Mouse (Mus musculus) neural tube, embryonic 10.5 days (tissue): ENCODE measurements around the gene 1700113H08Rik.

Experiments used
- DNase-seq: peaks from one replicate; pipeline ENCODE4 v3.0.0-alpha.2; 2017; ENCODE audit warnings: low spot score; ENCODE audit errors: extremely low spot score

1700113H08Rik gene

GRCm38 (mm10) chr10:87058926-87059325, 1.1 kb downstream of the 1700113H08Rik start:
- DNase-seq = no peak

- DNase-seq = no peak
Measured at GRCm38 (mm10) chr10:87059447-87059846, 1.6 kb downstream of the 1700113H08Rik start.

GRCm38 (mm10) chr10:87084236-87084635, 26.4 kb downstream of the 1700113H08Rik start:
- peak; percentile 7 for DNase-seq

- no peak for DNase-seq
Measured at GRCm38 (mm10) chr10:87087646-87088045, 29.8 kb downstream of the 1700113H08Rik start.

GRCm38 (mm10) chr10:87094249-87094648, 36.4 kb downstream of the 1700113H08Rik start:
- DNase-seq = no peak

GRCm38 (mm10) chr10:87098722-87099121, 40.9 kb downstream of the 1700113H08Rik start:
- DNase-seq = no peak

GRCm38 (mm10) chr10:87100668-87101067, 42.8 kb downstream of the 1700113H08Rik start:
- no peak for DNase-seq

GRCm38 (mm10) chr10:87101265-87101950, 43.6 kb downstream of the 1700113H08Rik start:
- DNase-seq = peak; percentile 60

- no peak for DNase-seq
Measured at GRCm38 (mm10) chr10:87101951-87102320, 44.1 kb downstream of the 1700113H08Rik start.

- no peak for DNase-seq
Measured at GRCm38 (mm10) chr10:87102455-87102854, 44.6 kb downstream of the 1700113H08Rik start.

GRCm38 (mm10) chr10:87103286-87103685, 45.4 kb downstream of the 1700113H08Rik start:
- DNase-seq = no peak

GRCm38 (mm10) chr10:87107565-87108297, 49.9 kb downstream of the 1700113H08Rik start:
- no peak for DNase-seq

- no peak for DNase-seq
Measured at GRCm38 (mm10) chr10:87108333-87108732, 50.5 kb downstream of the 1700113H08Rik start.

- no peak for DNase-seq
Measured at GRCm38 (mm10) chr10:87109038-87109771, 51.4 kb downstream of the 1700113H08Rik start.

- no peak for DNase-seq
Measured at GRCm38 (mm10) chr10:87110909-87111308, 53.1 kb downstream of the 1700113H08Rik start.

- DNase-seq = no peak
Measured at GRCm38 (mm10) chr10:87125094-87125493, 67.2 kb downstream of the 1700113H08Rik start.

- DNase-seq = no peak
Measured at GRCm38 (mm10) chr10:87126186-87126824, 68.5 kb downstream of the 1700113H08Rik start.

GRCm38 (mm10) chr10:87151050-87151449, 93.2 kb downstream of the 1700113H08Rik start:
- no peak for DNase-seq

- DNase-seq = no peak
Measured at GRCm38 (mm10) chr10:87153731-87154505, 96.1 kb downstream of the 1700113H08Rik start.

- DNase-seq = no peak
Measured at GRCm38 (mm10) chr10:87159781-87160180, 101.9 kb downstream of the 1700113H08Rik start.
